Mouse (Mus musculus): Measurements from ENCODE around the gene P2ry6.

The P2ry6 gene

DNA sequence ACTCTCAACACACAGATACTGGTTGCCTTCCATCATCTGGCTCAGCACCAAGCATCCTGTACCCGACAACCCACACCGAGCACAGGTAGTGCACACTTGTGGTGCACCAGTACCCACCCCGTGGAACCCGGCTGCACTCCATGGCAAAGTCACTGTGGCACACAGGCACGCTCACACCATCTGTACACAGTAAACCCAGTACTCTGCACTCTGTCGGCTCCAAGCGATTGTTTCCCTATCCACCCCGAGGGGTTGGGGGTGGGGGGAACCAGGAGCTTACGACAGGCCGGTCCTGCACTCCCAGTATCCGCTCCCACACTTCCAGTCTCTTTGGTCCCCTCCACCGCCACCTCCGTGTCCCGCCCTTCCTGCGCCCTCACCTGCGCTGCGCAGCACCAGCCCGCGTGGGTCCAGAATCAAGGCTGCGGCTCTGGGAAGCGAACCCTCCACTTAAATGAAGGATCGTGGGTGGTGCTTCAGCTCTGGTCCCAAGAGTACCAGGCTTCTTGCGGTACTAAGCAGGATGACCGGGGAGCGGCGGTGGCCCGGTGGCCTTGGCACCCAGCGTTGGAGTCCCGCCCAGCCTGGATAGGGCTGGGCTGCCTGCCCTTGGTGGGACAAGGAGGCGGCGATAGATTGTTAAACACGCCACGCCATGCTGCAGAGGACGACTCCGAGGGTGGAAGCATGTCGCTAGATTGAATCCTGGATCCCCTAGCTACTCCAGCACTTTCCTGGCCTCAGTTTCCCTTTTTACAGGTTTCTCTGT is at the start of gene P2ry6:
TSS of gene P2ry6 (minus strand) at position 515 of the 769 bp plus-strand sequence.
- DNase-seq (ENCODE audit: extremely low read depth, low read depth, low spot score), result no peak

DNA sequence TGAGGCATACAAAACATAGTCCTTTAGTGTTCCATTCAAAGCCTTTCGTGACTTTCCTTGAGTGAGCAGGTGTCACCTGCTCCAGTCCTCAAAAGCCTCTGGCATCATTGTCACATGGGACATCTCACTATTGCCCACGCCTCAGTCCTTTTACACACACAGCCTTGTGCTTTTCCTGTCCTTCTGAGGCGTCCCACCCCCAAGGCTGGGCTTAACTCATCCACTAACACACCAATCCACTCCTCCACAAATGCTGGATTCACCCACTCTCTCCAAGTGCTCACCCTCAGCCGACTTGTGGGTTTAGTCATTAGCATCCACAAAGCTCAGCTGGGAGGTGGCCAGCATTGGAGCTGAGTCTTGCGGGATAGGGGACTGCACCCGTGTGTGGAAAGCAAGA is 43.0 kb upstream of the P2ry6 start:
- DNase-seq (ENCODE audit: extremely low read depth, low read depth, low spot score), result no peak

DNA sequence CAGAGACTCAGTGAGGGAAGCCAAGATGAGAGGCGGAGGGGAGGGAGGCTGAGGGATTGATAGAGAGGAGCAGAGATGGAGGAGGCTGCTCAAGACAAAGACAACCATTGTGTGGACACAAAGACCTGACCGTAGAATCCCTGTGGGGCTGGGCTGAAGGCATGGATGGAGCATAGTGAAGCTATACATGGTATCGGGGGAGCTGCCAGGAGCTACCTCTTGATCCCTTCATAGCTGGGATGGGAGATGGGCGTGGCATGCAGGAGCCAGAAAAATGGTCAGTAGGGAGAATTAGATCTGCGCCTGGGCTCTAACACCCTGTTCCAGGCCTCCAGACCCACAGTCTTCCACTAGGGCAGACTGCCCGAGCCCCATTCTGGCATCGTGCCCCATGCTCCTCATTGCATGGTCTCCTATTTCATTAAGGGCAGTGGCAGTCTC is 42.6 kb upstream of the P2ry6 start:
- no peak for DNase-seq (ENCODE audit: extremely low read depth, low read depth, low spot score)

DNA sequence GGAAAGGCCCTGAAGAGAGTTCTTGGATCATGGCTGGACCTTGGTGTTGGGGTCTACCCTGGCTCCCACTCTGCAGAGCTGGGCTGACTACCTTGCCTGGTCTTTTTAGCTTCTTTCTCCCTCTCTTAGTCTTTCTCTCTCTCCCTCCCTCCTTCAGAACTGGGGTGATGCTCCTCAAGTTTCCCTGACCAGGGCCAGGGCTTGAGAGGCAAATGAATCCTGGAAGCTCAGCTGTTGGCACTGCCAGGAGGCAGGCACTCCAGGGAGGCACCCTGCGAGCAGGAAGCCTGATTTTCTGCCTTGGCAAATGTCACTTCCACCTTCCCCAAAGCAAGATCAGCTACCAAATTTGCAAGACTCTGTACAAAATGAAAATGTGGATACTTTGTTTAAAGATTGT is 40.5 kb upstream of the P2ry6 start:
- no peak for DNase-seq (ENCODE audit: extremely low read depth, low read depth, low spot score)

DNA sequence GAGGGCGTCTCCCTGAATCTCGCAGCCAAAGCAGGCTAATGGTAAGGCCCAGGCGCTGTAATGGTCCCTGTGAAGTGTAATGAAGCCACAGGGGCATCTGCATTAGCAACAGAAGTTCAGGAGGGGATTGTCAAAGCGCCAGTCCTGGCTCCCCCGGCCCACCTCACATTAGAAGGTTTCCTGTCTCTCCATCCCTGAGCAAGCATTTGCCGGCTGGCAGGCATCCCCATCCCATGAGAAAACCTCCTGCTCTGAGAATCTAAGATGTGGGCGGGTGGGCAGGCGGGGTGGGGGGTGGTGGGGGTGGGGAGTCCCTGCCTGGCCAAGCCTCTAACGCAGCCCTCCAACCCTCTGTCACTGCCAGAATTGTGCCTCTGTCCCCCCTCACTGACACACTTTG is 39.6 kb upstream of the P2ry6 start:
- no peak for DNase-seq (ENCODE audit: extremely low read depth, low read depth, low spot score)

DNA sequence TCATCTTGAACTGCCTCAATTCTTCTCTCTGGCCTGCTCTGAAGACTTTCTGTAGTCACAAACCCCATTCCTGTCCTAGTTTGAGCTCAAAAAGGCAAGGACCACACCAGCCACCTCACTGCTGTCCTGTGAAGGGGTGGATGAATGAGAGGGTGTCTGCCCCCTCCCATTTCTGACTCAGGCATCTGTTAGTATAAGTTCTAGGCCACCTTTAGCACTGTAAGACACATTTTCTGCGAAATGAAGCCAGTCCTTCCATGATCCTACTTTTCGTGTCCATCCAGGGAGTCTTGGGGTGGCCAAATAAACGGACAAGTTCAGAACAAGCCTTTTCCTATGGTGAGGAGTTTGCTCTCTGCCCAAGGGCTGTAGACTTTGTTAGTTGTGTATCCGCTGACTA is 38.1 kb upstream of the P2ry6 start, which contains the start of gene P2ry2:
TSS of gene P2ry2 (minus strand) at position 326 of the 400 bp plus-strand sequence.
- no peak for DNase-seq (ENCODE audit: extremely low read depth, low read depth, low spot score)

DNA sequence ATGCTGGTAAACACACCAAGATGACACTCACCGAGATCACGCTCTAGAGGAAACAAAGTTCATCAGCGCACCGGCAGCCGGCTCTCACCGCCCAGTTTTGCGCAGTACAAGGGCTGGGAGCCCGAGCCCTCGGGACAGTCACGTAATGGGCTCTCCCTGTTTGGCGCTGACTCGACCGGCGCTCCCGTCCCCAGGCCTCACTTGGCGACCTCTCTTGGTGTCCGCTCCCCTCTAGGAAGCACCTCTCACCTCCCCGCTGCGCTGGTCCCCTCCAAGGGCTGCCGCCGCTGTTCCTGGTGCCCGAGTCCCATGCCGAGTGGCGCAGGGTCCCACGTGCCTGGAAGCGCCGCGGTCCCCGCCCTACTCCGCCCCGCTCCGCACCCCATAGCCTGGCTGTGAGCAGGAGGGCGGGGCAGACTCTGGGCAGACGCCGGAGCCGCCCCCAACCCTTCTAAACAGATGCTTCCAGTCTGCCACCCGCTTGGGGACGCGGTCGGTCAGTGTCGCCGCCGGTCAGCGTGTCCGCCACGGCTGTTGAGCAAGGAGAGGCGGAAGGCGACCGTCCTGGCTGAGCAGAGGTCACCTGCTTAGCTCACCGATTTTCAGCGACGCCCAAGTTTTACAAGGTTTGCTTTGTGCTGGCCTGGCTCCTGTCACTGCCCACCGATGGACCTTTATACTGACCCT is 37.4 kb upstream of the P2ry6 start:
- DNase-seq (ENCODE audit: extremely low read depth, low read depth, low spot score), result no peak

DNA sequence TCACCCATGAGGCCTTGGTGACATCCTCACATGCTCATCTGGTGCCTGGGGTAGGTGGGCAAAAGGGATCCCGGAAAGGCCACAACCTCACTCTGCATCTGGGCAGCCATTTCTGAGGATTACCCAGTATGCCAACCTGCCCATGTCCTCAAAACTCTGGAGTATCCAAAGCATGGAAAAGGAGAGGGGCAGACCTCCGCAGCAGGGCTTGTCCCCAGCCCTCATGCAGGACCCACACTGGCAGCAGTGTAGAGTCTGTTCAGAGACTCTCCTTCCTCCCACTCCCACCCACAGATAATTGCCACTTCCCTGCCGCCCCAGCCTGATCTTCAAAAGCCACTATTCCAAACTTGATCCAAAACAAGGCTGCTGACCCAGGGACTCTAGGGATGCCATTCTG is 36.3 kb upstream of the P2ry6 start:
- no peak for DNase-seq (ENCODE audit: extremely low read depth, low read depth, low spot score)

DNA sequence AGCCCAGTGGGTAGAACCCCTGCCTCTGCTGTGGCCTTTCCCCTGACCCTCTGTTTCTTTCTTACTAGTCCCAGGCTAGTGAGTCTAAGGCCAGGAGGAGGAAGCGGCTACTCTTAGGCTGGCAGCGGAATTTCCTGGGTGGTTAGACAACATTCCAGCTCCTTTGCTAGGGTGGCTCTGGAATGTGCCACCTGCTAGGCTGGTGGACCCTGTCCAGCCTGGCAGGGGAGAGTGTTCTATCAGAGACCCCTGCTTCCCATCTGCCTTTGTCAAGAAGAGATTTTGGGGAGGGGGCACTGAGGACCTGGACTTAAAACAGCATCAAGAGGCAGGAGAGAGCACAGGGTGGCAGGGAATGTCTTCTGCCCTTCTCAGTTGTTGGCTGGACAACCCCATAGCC is 31.8 kb upstream of the P2ry6 start:
- no peak for DNase-seq (ENCODE audit: extremely low read depth, low read depth, low spot score)

DNA sequence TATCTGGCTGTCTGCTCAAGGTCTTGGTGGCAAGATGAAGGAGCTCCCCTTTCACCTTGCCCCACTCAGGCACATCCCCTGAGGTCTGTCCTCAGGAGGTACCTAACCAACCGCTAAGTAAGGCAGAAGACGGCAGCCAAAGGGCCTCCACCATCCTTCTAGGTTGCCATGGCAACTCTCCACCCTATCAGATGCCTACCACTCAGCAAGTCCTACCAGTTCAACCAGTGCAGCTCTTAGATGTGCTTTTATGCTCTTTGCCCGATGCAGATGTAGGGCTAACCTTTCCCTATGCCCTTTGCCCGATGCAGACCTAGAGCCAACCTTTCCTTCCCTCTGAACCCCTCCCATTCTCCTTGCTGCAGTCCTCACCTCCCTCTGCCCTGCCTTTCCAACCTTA is 30.7 kb upstream of the P2ry6 start:
- no peak for DNase-seq (ENCODE audit: extremely low read depth, low read depth, low spot score)

DNA sequence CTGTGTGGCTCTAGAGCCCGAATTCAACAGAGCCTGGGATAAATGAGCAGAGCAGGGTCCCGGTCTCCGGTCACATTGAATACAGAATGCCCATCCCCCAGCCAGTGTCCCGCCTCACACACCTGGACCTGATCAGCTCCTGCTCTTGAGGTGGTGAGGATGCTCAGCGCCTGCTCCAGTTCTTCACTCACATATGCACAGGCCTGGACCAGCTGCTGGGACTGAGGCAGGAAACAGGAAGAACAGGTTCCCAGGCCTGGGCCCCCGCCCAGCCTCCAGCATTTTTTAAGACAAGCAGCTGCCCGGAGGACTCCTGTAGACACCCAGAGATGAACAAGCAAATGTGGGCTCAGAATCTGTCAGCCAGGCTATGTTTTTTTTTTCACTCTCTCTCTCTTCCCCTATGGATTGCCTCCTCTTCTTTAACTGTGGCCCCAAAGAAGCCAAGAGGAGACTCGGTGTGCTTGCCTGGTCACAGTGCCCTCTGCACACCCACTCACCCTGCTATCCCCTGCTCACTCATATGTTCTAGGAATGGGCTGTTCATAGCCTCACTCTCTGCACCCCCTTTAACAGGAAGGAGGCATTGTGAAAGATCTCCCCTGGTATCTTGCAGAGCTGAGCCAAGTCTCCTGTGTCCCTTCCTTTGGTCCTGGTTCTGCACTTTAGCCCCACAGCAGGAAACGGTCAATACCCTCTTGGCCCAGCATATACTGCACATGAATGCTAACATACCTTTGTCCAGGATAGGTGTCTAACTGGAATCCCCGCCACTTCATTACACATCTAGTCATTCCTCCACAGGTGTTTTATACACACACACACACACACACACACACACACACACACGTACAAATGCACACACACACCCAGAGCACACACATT is 29.2 kb upstream of the P2ry6 start:
- no peak for DNase-seq (ENCODE audit: extremely low read depth, low read depth, low spot score)

DNA sequence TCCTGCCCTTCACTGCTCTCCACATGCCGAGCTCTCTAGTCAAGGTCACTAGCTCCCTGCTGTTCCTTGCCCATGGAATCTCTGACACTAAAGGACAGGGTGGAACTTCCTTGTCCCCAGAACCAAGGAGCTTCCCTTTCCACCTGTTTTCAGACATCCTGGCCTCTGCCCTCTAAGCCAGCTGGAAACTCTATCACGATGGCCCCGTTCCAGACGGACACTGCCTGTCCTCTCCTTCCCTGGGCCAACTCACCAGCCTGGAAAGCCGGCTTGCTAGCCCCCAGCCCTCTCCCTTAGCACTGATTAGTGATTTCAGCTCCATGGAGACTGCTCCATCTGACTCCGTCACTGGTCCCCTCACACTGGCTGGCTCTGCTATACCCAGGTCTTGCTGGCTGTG is 27.8 kb upstream of the P2ry6 start:
- DNase-seq (ENCODE audit: extremely low read depth, low read depth, low spot score), result no peak

DNA sequence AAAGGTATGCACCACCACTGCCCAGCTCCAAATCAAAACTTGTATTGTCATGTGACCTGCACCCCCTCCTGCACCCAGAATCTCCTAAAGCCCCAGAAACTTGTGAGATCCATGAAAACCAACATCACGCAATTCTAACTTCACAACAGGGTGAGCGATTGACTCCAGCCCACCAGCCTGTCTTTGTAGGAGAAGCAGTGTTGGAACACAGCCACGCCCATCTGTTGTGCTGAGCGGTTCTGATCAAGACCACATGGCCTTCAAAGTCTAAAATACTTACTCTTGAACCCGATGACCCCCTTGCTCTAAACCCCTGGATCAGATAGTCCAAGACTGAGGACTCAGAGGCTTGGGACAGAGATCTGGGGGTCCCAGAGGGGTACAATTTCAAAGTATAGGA is 25.2 kb upstream of the P2ry6 start:
- DNase-seq (ENCODE audit: extremely low read depth, low read depth, low spot score), result no peak

DNA sequence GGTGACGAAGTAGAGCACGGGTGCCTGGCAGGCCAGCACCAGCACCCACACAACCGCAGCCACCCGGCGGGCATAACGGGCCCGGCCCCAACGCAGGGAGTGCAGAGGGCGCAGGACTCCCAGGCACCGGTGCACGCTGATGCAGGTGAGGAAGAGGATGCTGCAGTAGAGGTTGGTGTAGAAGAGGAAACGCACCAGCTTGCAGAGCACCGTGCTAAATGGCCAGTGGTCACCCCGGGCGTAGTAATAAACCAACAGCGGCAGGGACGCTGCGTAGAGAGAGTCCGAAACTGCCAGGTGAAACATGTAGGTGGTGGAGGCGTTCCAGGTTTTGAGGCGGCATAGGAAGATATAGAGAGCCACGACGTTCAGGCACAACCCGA is 24.1 kb upstream of the P2ry6 start:
- DNase-seq (ENCODE audit: extremely low read depth, low read depth, low spot score), result no peak

DNA sequence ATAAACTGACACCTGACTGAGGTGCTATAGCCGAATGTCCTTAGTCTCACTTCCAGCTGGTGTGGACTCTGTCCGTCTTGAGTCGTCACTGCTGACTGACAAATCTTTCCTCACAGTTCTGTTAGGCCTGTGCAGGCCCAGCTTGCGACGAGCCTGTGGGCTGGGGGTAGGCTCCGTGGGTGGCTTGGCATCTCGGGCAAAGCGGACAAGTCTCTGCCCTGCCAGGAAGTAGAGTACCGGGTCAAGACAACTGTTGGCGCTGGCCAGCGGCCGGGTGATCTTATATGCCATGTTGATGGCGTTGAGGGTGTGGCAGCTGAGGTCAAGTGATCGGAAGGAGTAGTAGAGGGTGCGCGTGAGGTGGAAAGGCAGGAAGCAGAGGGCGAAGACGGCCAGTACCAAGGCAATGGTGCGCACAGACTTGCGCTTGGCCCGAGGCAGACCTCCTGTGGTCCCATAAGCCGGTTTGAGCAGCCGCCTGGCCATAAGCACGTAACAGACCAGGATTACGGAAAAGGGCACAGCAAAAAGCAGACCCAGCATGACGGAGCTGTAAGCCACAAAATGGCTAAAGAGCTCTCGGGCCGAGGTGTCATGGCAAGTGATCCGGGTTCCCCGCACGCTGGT is 23.6 kb upstream of the P2ry6 start:
- no peak for DNase-seq (ENCODE audit: extremely low read depth, low read depth, low spot score)

DNA sequence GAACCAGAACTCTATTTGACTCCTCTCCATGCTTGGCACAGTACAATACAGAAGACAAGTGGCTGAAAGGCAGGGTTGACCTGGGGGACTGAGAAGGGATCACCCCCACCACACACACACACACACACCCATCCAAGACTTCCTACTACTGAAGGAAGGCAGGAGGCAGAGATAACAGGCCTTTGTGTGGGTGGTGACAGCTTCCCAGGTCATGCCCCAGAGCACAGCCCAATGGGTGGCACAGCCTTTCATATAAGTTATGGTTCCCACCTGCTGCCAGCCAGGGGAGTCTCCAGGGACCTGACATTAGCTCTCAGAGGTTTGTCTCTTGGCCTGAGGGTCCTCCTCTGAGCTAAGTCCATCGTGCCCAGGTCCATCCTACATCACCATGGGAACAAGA is 22.8 kb upstream of the P2ry6 start:
- no peak for DNase-seq (ENCODE audit: extremely low read depth, low read depth, low spot score)

DNA sequence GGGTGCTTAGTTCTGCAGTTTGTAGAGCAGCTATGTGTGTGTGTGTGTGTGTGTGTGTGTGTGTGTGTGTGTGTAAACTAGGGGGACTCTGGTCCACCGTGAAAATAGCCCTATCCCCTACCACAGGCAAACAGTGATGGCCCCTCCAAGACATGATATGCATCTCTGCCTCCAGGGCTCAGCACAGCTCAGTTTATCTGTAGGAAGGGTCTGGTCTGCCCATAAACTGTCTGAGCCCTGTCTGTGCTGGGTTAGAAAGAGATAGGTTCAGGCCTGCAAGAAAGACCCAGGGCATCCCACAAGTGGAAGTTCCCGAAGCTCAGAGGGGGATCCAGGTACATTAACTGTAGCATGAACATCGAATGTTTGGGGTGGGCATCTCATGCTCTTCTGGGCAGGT is 21.5 kb upstream of the P2ry6 start:
- no peak for DNase-seq (ENCODE audit: extremely low read depth, low read depth, low spot score)

DNA sequence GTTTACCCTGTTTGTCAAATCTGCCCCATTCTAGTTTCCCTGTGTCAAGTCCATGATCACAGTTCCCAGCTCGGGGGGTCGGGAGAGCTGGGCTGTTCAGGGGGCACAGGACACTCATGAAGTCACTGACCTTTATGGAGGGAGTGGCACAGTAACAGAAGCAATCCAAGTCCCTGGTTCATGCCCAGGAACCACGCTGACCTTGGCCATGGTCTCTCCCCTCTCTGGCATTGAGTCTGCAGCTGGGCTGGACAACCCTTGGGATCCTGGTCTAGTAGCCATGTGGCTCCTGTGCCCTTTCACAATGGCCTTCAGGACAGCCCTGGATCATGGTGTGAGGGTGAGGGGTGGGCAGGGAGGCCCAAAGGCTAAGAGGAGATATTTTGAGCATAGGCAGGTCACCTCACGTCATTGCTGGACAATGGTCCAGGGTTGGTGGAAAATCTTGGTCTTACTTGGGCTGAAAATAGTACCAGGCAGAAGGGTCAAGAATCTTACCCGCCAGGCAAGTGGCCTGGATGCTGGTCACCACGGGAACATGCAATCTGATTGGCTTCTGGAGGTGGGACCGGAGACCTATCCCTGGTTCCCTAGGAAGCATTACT is 20.9 kb upstream of the P2ry6 start:
- DNase-seq (ENCODE audit: extremely low read depth, low read depth, low spot score), result no peak

DNA sequence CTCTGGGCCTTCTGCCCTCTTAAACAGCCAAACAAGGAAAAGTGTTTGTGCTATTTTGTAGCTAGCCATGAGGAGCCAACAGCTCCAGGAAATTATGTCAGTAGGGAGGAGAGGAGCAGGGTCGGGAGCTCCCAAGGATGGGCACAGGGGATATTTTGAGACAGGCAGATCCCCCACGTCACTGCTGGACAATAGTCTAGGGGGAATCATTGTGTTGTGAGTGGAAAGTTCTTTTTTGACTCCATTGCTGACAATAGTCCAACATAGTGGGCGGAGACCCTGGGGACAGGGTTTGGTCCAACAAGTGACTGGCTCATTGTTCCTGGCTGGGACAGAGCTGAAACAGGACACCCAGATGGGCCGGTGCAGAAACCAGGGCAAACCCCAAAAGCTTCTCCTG is 18.7 kb upstream of the P2ry6 start:
- DNase-seq (ENCODE audit: extremely low read depth, low read depth, low spot score), result no peak

DNA sequence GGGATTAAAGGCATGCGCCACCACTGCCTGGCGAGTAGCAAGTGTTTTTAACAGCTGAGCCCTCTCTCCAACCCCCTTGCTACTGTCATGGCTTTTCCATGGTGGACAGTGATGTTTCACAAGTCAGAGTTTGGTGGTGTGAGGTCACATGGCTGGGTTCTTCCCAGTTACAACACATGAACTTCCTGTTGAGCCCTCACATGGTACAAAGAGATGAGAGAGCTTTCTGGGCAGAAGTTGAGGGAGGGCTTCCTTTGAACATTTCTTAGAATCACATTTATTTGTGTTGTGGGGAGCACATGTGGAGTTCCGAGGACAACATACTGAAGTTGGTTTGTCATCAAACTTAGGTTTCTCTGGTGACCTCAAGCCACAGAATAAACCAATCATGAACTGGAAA is 17.5 kb upstream of the P2ry6 start:
- no peak for DNase-seq (ENCODE audit: extremely low read depth, low read depth, low spot score)

Data from fat pad, adult 2 months (tissue).